Mouse (Mus musculus): ENCODE measurements around the gene Bcat1.
A peak's percentile ranks its signal among the peaks of the same experiment; 100 is the strongest.

The Bcat1 gene

DNA sequence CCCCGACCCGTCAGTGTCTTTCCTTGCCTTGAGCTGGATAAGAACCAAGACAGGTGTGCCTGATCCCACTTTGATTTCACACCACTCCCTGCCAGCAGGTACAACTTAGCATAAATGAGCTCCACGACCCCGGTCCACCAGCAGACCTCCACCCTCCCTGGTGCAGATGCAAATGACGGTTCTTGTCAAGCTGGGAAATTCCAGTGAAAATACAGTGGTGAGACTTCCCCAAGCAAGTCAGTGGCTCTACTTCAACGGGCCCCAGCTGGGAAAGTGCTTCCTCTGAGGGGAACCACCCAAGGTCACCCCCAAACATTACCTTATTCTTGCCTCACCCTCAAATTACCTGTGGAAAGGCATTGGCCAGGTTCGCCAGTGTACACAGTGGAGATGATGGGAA lies 16.0 kb upstream of the Bcat1 start:
- DNase-seq, result no peak

DNA sequence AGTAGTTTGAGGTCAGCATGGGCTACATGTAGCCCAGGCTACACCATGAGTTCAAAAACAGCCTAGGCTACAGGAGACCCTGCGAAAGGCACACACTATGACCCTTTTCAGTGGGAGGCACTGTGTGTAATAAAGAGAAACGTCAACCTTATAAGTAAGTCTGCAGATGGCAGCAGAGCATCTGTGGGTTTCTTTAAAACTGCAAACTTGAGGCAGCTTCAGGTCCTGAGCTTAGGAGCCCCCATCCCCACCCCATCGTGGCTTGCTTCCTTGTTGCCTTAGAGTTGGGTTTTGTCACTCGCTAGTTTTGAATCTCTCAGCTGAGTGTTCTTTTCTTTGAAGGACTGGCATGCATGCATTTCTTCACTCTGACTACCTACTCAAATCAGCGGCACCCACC lies 14.9 kb upstream of the Bcat1 start:
- no peak for DNase-seq

DNA sequence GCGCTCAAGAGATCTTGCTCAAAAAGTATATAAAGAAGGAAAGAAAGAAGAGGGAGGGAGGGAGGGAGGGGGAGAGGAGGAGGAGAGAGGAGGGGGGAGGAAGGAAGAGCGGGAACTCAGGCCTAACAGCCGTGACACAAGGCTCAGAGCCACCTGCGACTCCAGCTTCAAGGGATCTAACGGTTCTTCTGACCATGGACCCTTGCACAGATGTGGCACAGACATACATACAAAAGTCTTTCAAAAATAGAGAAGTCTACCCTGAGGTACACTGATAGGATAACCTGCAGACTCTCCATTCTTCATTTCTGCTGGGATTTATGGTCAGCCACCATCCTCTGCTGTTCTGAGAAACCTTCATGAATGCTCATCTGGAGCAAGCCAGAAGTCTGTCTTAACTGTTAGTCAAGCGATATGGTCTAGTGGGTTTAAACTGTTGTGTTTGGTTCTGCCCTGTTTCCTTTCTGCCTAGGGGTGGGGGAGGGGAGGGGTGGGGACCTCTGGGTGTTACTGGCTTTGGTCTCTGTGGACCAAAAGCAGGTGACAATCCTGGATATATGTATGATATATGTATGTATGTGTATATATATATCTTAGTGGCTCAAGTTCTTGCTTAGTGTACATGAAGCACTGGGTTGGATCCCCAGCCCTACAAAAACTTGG lies 14.3 kb upstream of the Bcat1 start:
- DNase-seq, result no peak

DNA sequence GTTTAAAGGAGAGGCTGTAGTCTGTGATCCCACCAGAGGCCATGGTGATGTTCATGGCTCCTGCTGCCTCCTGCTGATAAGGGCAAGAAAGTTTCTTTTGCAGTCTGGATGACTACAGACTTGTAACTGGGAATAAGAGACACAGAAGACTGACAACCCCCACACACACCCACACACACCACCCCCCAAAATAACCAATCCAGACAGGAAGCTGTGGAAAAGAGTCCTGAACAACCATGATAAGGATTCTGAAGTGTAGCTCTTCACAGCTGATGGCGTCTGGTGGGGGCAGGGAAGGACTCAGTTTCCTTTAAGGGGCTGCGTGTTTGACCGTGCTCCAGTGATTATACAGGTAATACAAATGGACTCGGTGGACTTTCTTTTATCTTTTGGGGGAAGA lies 13.4 kb upstream of the Bcat1 start:
- DNase-seq, result no peak

DNA sequence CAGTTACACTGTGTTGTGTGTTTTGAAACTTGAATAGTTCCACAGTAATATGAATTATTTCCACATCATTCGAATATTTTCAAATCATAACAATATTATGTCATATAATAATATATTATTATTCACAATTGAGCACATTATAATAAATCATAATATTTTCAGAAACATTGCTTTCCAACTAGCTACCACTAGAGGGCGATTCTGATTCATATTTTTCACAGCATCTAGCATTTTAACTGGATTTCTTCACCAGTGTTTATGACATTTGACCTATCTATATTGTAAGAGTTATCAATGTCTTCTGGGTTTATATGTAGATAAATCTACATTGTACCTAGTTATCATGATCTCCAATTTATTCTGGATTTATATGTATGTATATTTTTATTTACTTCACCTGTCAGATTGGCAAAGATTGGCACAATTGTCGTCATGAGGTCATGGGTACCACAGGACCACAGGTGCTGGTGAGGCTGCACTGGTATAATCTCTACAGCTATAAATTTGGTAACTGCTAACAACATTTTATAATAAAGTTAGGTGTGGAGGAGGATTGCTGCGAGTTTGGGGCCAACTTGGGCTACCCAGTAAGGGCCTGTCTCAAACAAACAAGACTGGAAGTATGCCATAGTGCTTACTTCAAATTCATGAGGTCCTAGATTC lies 12.6 kb upstream of the Bcat1 start:
- DNase-seq, result no peak

DNA sequence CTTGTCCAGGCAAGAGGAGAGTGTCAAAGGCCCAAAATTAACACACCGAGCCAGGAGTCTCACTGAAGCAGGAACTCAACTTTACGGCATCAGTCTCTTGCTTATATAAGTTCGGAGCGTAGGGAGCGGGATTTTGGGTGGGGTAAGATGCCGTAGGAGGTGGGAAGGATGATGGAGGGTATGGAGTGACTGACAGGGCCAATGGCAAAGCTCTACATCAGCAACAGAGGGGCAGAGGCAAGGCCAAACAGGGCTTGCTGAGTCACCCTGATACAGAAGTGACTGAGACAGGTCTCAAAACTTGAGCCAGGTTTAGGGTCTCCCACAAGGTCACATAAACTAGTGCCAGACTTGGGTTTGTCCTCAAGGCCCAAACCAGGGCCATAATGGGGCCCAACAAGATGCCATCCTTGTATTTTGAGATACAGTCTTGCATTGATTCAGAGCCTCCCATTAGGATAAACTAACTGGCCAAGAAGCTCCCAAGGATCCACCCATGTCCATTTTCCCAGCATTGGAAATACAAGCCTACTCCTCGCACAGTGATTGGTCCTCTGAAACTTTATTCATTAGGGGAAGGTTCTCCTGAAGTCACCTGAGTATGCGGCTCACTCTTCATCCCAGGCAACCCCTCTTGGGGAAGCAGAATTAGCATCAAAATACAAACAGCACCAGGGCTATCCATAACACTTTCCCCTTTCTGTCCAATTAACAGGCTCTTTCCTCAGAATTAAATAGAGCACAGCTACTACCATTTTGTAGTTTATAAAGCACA lies 8.5 kb upstream of the Bcat1 start:
- DNase-seq, result no peak

DNA sequence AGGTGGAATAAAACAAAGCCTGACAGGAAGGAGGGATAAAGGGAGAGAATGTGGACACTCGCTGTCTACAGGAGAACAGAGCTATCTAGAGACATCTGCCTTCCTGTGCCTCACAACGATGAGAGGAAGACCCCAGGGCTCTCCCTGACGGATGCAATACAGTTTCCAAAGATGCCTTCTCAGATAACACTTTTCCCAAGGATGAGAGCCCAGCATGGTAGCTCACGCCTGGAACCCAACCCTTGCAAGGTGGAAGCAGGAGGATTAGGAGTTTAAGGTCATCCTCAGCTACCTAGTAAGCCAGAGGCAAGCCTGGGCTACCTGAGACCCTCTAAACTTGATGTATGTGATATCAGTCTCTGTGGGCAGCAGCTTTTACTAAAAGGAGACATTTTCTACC lies 5.7 kb upstream of the Bcat1 start:
- DNase-seq, result no peak

DNA sequence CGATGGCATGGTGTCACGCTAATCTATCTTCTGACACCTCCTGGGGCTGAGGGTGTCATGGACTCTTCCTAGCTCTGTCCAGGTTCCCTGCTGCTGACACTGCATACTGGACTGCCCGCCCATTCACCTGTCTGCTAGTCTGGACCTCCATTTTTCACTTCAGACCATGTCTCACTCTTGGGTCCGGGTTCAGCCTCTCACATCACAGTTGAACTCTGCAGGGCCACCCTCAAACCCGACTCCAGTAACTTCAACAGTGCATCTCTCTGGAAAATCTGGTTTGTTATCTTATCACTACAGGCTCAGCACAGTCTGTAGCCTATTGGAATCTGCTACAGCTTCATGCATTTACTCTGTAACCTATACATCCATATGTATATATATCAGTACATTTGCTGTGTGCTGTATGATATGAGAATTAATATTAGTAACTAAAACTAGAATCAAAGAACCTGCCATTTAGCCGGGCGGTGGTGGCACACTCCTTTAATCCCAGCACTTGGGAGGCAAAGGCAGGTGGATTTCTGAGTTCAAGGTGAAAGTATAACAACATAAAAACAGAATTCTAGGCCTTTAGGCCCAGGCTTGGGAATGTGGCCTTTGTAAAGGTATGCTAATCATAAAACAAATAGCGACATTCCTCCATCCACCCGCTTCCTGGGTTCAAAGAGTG lies 3.2 kb upstream of the Bcat1 start:
- no peak for DNase-seq

DNA sequence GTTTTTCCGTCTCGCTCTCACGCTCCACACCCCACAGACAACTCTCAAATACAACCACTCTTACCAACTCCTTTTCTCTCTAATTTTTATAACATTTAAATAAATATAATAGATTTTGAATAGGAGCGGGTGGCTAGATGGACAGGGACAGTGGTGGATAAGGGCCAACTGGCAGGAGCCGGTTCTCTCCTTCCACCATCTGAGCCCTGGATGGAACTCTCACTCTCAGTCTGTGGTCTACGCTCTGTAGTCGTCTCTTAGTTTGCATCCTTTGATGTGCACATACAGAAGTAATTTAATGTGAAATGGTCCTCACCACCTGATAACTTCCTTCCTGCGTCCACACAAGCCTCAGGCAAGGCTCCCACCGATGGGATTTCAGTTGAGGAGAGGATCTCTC lies 302 bp upstream of the Bcat1 start:
- no peak for DNase-seq

DNA sequence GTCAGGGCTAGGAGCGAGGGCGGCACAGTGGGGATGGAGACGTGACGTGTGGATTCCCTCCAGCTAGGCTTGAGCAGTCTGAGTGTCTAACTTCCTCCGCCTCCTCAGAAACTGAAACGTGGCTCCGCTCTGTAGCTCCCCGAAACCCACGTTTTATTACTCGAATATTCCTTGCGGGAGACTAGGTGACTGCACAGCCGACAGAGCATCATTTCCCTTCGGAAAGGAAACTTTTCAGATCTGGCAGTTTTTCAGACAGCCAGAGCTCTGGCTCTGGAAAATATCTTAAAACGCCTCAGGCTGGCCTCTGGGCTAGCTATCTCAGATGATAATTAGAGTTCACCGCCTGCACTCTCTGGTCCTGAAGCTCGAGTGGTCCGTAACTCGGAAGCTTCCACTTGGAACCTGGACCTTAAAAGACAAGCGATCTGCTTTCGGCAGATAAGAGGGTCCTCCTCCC lies 866 bp downstream of the Bcat1 start:
- peak; percentile 13 for DNase-seq

DNA sequence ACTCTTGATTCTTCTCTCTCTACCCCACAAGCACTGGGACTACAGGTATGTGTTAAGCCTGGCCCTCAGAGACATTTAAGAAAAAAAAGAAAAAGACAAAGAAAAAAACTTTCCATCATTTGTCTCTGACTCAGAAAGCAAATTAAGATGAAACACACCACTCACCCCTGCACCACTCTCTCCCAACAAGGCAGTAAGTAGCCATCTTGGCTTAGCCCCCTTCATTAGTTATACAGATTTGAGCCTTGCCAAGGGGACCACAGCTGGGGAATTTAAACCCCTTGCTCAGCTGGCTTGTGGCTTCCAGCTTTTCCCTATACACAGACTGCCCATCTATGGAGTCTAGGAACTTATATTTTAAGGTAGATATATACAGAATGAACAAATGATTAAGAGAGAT lies 1.5 kb downstream of the Bcat1 start:
- DNase-seq, result no peak

DNA sequence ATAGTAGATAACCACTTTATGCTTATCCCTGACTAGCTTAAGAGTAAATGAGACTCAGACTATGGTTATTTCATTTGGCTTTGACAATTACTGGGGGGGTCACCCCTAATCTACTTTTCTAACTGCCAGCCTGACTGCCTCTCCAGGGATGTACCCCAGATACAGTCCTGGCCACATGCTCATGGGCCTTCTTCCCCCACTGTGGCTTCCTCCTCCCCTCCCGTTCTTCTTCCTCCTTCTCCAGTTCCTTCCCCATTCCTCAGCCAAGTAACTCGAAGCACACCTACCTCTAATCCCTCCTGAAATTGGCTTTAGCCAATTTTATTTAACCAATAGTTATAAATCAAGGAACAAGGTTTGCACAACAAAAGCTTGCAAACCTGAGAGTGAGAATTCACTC lies 6.1 kb downstream of the Bcat1 start:
- no peak for DNase-seq

DNA sequence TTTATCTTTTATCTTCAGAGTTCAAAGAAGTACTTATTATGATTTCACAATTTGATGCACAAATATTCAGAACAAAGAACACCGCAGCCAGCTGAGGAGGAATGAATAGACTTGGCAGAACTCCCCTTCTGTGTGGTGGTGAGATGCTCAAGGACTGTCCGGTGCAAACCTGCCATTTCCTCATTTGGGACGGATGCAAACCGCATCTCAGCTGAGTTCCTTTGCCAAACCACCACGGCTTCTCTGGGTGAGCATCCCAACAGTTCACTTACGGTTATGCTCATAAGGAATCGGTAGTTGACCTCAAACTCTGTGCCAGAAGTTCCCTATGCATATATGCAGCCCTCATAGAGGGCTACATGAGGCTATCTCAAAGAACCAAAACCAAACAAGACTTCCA lies 6.6 kb downstream of the Bcat1 start:
- DNase-seq, result no peak

DNA sequence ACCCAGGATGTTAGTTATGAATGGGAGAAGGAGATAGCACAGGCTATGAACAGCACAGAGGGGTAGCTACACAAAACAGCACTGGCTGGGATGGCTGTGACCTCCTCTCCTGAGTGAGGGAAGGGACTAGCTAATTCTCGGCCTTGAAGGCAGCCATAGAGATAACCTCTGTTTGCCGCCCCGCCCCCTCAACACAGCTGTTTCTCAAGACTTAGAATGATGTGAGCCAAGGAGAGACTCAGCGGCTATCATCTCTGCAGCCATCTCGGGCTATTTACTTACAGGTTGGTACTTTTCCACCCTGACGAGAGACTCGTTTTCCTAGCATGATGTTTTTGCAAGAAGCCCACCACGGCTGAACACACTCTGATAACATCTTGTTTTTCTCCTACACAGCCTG lies 8.3 kb downstream of the Bcat1 start:
- DNase-seq, result no peak

DNA sequence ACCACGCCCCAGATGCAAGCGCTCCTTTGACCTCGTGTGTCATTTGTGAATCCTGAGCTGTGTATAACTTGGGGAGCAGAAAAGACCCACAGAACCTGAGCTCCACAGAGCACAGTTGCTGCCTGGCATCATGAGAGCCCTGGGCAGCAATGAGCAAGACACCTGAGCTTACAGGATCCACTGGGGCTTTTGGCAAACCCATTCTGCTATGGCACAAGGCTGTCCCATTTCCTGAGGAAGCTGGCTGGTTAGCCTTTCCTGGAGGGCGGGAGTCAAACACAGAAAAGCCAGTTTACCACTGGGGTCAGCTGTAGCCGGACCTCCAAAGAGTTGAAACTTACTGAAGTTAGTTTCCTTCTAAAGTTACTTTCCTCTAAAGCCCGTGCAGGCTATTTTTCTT lies 9.6 kb downstream of the Bcat1 start:
- DNase-seq, result no peak

DNA sequence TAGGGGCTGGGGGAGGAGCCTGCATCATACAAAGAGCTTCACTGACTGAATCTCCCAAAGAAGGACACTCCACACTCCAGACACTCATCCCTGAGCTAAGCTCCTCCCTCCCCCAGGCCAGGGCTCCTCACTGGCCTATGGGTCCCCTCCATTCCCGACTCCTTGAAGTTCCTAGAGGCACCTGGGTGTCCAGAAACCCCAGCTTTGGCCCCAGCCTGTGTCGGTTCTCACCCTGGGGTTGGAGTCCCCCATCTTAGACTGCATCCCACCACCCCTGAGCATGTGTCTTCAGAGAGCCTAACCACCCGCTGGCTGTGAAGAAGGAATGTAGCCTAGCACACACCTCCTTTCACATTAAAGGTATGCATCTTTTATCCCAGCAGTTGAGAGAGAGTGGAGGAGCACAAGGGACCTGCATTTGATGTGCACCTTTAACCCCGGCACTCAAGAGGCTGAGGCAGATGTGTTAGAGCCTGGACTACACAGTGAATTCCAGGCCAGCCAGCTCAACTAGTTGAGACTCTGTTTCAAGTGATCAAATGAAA lies 10.6 kb downstream of the Bcat1 start:
- DNase-seq, result no peak

DNA sequence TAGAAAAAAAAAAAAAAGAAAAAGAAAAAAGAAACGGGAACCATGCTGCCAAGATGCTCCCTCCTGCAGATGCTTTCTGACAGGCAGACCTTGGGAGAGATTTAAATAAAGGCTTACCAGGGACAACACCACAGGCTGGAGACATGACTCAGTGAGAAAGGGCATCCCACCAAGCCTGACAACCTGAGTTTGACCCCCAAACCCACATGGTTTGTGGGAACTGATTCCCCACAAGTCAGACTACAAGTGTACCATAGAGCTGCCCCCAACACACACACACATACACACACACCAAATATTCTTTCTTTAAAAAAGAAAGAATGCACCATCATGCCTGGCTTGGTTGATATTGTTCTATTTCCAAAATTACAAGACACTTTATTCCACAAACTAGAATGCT lies 11.9 kb downstream of the Bcat1 start:
- no peak for DNase-seq

DNA sequence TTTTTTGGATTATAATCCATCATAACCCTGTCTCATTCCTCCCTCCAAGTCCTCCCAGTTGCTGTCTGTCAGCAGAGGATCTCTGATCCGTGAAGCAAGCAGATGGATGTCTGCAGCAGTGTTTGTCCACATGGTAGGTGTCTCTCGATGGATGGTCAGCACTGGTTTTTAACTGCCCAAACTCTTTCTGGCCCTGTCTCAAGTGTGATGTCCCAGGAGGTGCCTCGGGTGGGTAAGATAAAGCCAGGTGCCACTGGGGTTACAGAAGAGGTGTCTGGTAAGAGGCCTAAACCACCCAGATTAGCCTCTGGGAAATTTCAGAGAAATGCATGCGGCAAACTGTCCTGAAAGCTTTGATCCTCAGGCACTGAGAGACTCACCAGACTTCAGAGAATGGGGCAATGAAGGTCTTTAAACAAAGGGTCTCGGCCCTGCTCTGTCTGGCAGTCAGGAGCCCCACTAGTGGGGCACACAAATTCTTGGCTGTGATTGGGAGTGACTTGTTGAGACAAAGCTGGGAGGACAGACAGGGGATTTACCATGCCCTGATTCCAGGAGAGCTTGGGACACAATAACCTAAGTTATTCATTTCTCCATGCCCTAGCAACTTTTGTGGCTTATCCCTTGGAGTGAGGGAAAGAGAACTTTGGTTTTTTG lies 12.6 kb downstream of the Bcat1 start:
- DNase-seq, result no peak

DNA sequence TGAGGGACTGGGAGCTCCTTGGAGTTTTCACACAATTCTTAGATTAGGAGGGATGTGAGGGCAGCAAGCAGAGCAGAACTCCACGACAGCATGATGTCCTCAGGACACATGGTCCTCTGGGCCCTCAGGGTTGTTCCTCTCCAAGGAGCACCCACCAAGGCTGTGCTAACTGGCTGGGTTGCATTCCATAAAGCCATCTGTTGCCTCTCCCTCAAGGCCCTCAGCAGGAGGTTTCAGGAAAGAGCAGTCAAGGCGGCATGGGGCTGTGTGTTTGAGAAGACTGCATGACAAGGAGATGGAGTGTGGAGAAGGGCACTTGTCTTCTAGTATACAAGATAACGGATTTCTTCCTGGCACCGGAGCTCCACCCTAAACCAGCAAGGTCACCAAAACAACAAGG lies 13.2 kb downstream of the Bcat1 start:
- no peak for DNase-seq

DNA sequence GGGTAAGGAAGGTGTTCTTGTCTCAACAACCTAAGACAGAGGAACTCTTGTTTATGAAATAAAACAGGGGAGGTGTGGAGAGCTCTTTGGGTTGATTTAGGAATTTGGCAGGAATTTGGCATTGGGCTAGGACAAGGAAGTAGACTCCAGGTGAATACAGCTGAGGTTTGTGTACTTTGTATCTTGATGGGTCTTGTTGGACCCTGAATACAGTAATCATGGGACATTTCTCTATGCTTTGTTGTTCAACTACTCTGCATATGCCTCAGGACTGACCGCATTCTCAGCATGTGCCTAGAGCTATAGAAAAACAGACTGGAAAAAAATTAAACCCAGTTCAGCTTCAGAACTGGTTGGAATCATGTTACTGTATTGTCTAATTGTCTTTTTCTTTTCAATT lies 14.6 kb downstream of the Bcat1 start:
- DNase-seq, result no peak

DNA sequence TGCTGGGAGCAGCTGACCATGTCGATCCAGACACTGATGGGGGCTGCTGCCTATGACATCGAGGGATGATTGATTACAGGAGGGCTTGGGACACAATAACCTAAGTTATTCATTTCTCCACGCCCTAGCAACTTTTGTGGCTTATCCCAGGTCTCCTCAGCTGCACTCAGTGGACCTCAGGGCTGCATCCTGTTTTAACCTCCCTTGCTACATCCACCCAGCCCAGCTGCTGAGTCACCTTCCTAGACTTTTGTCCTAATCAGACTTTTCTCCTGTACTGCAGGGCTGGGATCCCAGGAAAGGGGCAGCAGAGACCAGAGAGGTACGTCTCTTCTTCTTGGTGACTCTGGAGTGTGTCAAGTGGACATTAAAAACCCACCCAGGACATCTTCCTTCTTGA lies 19.9 kb downstream of the Bcat1 start:
- DNase-seq, result no peak

DNA sequence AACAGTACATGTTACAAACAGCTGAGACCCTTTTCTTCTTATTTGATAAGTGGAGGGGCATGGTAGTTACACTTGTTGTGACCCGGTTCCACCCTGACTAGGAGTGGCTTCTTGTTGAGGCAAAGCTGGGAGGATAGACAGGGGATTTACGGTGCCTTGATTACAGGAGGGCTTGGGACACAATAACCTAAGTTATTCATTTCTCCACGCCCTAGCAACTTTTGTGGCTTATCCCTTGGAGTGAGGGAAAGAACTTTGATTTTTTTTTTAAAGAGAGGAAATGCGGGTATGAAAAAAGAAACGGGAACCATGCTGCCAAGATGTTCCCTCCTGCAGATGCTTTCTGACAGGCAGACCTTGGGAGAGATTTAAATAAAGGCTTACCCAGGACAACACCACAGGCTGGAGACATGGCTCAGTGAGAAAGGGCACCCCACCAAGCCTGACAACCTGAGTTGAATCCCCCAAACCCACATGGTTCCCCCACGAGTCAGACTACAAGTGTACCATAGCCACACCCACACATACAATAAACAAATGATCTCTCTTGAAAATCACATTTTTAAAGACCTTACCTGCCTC lies 20.6 kb downstream of the Bcat1 start:
- DNase-seq, result no peak
